Mouse (Mus musculus) thymus, postnatal 4 days (tissue): ENCODE results near the gene Rab11fip2.

Experiments
- DNase-seq: peaks from one replicate; pipeline ENCODE4 v3.0.0; 2021

Gene Rab11fip2

GRCm38 (mm10) chr19:59853061-59853460 is 90.4 kb downstream of the Rab11fip2 start:
- DNase-seq, result no peak
